Mouse (Mus musculus): Measurements from ENCODE around the gene Kmt2e. TPM values are rescaled to one million over a fixed set of nuclear protein-coding genes. Genes with fewer than 3 reads are reported as not detected.

Kmt2e gene
- total and polyA plus RNA-seq, 3 experiments = 8.0 to 220 (median 40.7) TPM

DNA sequence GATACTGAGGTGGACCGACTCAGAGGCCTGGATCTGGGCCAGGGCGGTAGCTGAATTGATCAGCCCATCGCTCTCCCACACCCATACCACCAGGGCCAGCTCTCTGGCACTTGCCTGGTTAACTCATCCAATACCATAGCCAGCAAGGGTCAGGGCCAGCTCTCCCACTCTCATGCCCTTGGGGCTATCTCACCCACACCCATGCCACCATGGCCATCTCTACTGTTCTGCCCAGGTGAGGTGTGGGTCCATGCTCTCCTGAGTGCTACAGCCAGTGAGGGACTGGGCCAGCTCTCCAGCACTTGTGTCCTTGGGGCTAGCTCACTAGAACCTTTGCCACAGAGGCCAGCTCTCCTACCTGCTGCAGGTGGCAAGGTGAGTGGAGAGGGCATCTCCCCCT is 34.1 kb upstream of the Kmt2e start:
- H3K9me3 ChIP-seq (replicated peaks) = no peaks in the 10 kb centered on the region
- peaks cover 11% of the 10 kb centered on the region for H3K27me3 ChIP-seq (ENCODE audit: insufficient read depth, low read length)
- H3K4me1 ChIP-seq (ENCODE audit: insufficient read depth, low read depth, low read length) = peaks cover 4% of the 10 kb centered on the region
- no peak overlapping the region for H3K4me3 ChIP-seq (ENCODE audit: low read depth, low read length)
- no peaks in the 10 kb centered on the region for H3K36me3 ChIP-seq (replicated peaks)
- DNase-seq (ENCODE audit: low spot score) (no peak), ATAC-seq (ENCODE audit: extremely low read depth, insufficient number of reproducible peaks, low FRiP score, poor library complexity, severe bottlenecking) (no peak)
- no peak for TF ChIP-seq POLR2AphosphoS5 (IDR thresholded peaks at IDR 0.05; ENCODE audit: insufficient replicate concordance, low read depth, low read length)
- no peak for TF ChIP-seq GATA1 (IDR thresholded peaks at IDR 0.05; ENCODE audit: borderline replicate concordance, low read length)
- no peak for TF ChIP-seq TAL1 (conservative IDR thresholded peaks at IDR 0.05; ENCODE audit: low read depth, low read length)
- TF ChIP-seq CTCF (IDR thresholded peaks at IDR 0.05; ENCODE audit: low read depth, low read length) = no peak
- TF ChIP-seq GATA2 (IDR thresholded peaks at IDR 0.05; ENCODE audit: borderline replicate concordance, low read depth, low read length) = no peak

DNA sequence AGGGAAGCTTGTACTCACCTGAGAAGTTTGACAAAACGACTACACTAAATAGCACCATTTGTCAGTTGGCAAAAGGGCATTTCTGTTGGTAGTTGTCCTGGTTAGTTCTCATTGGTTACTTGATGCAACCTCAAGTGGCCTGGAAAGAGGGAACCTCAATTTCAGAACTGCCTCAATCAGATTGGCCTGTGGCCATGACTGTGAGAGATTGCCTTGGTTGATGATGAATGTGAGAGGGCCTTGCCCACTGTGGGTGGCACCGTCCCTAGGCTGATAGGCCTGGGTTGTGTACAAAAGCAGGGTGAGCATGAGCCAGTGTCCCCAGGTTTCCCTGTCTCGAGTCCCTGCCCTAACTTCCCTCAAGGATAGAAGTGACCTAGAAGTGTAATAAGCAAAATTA is 33.4 kb upstream of the Kmt2e start:
- TF ChIP-seq CTCF (IDR thresholded peaks at IDR 0.05; ENCODE audit: low read depth, low read length) = no peak
- TF ChIP-seq GATA1 (IDR thresholded peaks at IDR 0.05; ENCODE audit: borderline replicate concordance, low read length) = no peak
- TF ChIP-seq GATA2 (IDR thresholded peaks at IDR 0.05; ENCODE audit: borderline replicate concordance, low read depth, low read length) = no peak
- TF ChIP-seq TAL1 (conservative IDR thresholded peaks at IDR 0.05; ENCODE audit: low read depth, low read length) = no peak
- TF ChIP-seq POLR2AphosphoS5 (IDR thresholded peaks at IDR 0.05; ENCODE audit: insufficient replicate concordance, low read depth, low read length) = no peak
- Histone ChIP-seq H3K4me3 (ENCODE audit: low read depth, low read length) (no peak overlapping the region), H3K27me3 (ENCODE audit: insufficient read depth, low read length) (peaks cover 8% of the 10 kb centered on the region), H3K9me3 (replicated peaks) (no peaks in the 10 kb centered on the region), H3K4me1 (ENCODE audit: insufficient read depth, low read depth, low read length) (peaks cover 4% of the 10 kb centered on the region), H3K36me3 (replicated peaks) (no peaks in the 10 kb centered on the region)
- ATAC-seq (ENCODE audit: extremely low read depth, insufficient number of reproducible peaks, low FRiP score, poor library complexity, severe bottlenecking) = no peak
- no peak for DNase-seq (ENCODE audit: low spot score)

DNA sequence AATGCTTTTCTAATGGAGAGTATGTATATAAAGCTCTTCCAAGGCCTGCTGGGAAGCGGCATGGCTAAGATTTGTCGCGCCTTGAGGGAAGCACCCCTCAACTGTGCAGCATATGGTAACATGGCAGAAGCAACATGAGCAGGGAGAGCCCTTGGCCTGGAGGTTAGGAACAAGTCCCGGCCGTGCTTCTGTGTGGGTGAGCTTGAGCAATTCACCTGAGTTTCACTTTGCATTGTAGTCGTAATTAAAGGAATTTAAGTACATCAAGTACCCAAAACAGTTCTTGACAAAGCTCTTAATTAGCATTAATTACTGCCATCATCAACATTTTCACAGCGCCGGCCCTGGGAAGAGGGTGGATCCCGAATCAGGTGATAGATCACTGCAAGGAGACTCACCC is 32.9 kb upstream of the Kmt2e start:
- H3K36me3 ChIP-seq (replicated peaks) = no peaks in the 10 kb centered on the region
- ATAC-seq (ENCODE audit: extremely low read depth, insufficient number of reproducible peaks, low FRiP score, poor library complexity, severe bottlenecking) = no peak
- no peak for DNase-seq (ENCODE audit: low spot score)
- no peaks in the 10 kb centered on the region for H3K9me3 ChIP-seq (replicated peaks)
- TF ChIP-seq GATA1 (IDR thresholded peaks at IDR 0.05; ENCODE audit: borderline replicate concordance, low read length) = no peak
- no peak for TF ChIP-seq POLR2AphosphoS5 (IDR thresholded peaks at IDR 0.05; ENCODE audit: insufficient replicate concordance, low read depth, low read length)
- TF ChIP-seq CTCF (IDR thresholded peaks at IDR 0.05; ENCODE audit: low read depth, low read length) = no peak
- TF ChIP-seq TAL1 (conservative IDR thresholded peaks at IDR 0.05; ENCODE audit: low read depth, low read length) = no peak
- no peak for TF ChIP-seq GATA2 (IDR thresholded peaks at IDR 0.05; ENCODE audit: borderline replicate concordance, low read depth, low read length)
- H3K27me3 ChIP-seq (ENCODE audit: insufficient read depth, low read length) = peaks cover 4% of the 10 kb centered on the region
- peaks cover 4% of the 10 kb centered on the region for H3K4me1 ChIP-seq (ENCODE audit: insufficient read depth, low read depth, low read length)
- no peak overlapping the region for H3K4me3 ChIP-seq (ENCODE audit: low read depth, low read length)

GRCm38 (mm10) chr5:23401999-23402398 is 32.2 kb upstream of the Kmt2e start:
- Histone ChIP-seq H3K4me3 (ENCODE audit: low read depth, low read length) (no peak overlapping the region), H3K9me3 (replicated peaks) (no peaks in the 10 kb centered on the region), H3K27me3 (ENCODE audit: insufficient read depth, low read length) (peaks cover 4% of the 10 kb centered on the region; the same call in 1 of the 2 replicates), H3K4me1 (ENCODE audit: insufficient read depth, low read depth, low read length) (peaks cover 4% of the 10 kb centered on the region), H3K36me3 (replicated peaks) (no peaks in the 10 kb centered on the region)
- TF ChIP-seq CTCF (IDR thresholded peaks at IDR 0.05; ENCODE audit: low read depth, low read length) (no peak), GATA2 (IDR thresholded peaks at IDR 0.05; ENCODE audit: borderline replicate concordance, low read depth, low read length) (no peak), TAL1 (conservative IDR thresholded peaks at IDR 0.05; ENCODE audit: low read depth, low read length) (no peak), POLR2AphosphoS5 (IDR thresholded peaks at IDR 0.05; ENCODE audit: insufficient replicate concordance, low read depth, low read length) (no peak)
- DNase-seq (ENCODE audit: low spot score) = no peak
- ATAC-seq (ENCODE audit: extremely low read depth, insufficient number of reproducible peaks, low FRiP score, poor library complexity, severe bottlenecking) = no peak

- Histone ChIP-seq H3K9me3 (replicated peaks) (no peaks in the 10 kb centered on the region), H3K4me3 (ENCODE audit: low read depth, low read length) (no peak overlapping the region; the same call in 1 of the 2 replicates), H3K27me3 (ENCODE audit: insufficient read depth, low read length) (peaks cover 4% of the 10 kb centered on the region; the same call in 1 of the 2 replicates), H3K4me1 (ENCODE audit: insufficient read depth, low read depth, low read length) (peaks cover 4% of the 10 kb centered on the region), H3K36me3 (replicated peaks) (no peaks in the 10 kb centered on the region)
- TF ChIP-seq CTCF (IDR thresholded peaks at IDR 0.05; ENCODE audit: low read depth, low read length) (no peak), TAL1 (conservative IDR thresholded peaks at IDR 0.05; ENCODE audit: low read depth, low read length) (no peak), GATA1 (IDR thresholded peaks at IDR 0.05; ENCODE audit: borderline replicate concordance, low read length) (no peak), POLR2AphosphoS5 (IDR thresholded peaks at IDR 0.05; ENCODE audit: insufficient replicate concordance, low read depth, low read length) (no peak), GATA2 (IDR thresholded peaks at IDR 0.05; ENCODE audit: borderline replicate concordance, low read depth, low read length) (no peak)
- ATAC-seq (ENCODE audit: extremely low read depth, insufficient number of reproducible peaks, low FRiP score, poor library complexity, severe bottlenecking) = no peak
- DNase-seq (ENCODE audit: low spot score) = no peak
Observed at GRCm38 (mm10) chr5:23403161-23403560, 31.1 kb upstream of the Kmt2e start.

DNA sequence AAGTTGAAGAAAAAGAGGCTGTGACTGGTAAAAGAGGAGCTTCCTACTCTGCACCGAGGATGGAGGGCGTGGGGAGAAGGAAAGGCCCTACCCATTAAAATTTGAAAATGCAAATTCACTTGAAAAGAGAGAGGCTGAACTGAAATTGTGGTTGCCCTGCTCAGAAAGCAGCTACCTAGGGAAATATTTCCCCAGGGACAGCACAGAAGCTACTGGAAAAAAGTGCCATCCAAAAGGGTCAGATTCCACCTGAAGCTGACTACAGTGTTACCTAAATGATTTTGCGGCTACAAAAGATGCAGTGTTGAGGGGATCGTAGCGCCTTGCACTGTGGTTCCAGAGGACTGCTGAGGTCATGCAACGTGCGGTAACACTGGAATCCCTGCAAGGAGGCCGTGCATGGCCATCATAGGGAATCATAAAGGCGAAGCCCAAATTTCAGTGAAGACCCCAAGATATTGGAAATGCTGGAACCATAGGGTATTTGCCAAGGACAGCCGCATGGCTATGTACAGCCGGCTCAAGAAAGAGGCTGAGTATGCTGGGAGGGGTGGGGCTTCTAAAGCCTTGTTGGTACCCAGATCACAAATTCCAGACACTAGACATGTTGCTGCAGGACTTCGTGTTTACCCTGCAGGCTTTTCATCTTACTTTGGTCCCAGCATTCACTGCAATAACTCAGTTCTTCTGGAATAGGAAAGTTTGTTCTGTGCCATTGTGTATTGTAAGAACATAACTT is 28.4 kb upstream of the Kmt2e start:
- no peak for TF ChIP-seq TAL1 (conservative IDR thresholded peaks at IDR 0.05; ENCODE audit: low read depth, low read length)
- no peak for TF ChIP-seq GATA1 (IDR thresholded peaks at IDR 0.05; ENCODE audit: borderline replicate concordance, low read length)
- no peak for TF ChIP-seq GATA2 (IDR thresholded peaks at IDR 0.05; ENCODE audit: borderline replicate concordance, low read depth, low read length)
- no peak for TF ChIP-seq POLR2AphosphoS5 (IDR thresholded peaks at IDR 0.05; ENCODE audit: insufficient replicate concordance, low read depth, low read length)
- TF ChIP-seq CTCF (IDR thresholded peaks at IDR 0.05; ENCODE audit: low read depth, low read length) = no peak
- H3K27me3 ChIP-seq (ENCODE audit: insufficient read depth, low read length) = no peaks in the 10 kb centered on the region
- no peak overlapping the region for H3K4me3 ChIP-seq (ENCODE audit: low read depth, low read length)
- ATAC-seq (ENCODE audit: extremely low read depth, insufficient number of reproducible peaks, low FRiP score, poor library complexity, severe bottlenecking) (no peak), DNase-seq (ENCODE audit: low spot score) (no peak)
- H3K4me1 ChIP-seq (ENCODE audit: insufficient read depth, low read depth, low read length) = peaks cover 4% of the 10 kb centered on the region
- H3K36me3 ChIP-seq (replicated peaks) = peaks cover 13% of the 10 kb centered on the region
- H3K9me3 ChIP-seq (replicated peaks) = no peaks in the 10 kb centered on the region
